Mouse (Mus musculus) gonadal fat pad, adult 2 months (tissue): ENCODE results near the gene Got2. TPM values are rescaled to one million over a fixed set of nuclear protein-coding genes. Genes with fewer than 3 reads are reported as not detected.

Experiments
- DNase-seq: peaks from one replicate; pipeline ENCODE4 v3.0.0-alpha.2; 2012; ENCODE audit warnings: low read depth
- polyA plus RNA-seq: library from polyadenylated mRNA; depleted of rRNA; stranded (reverse); fragments of >200 nt; gene quantifications from 2 replicates; pipeline ENCODE4 v1.2.3, GENCODE M21; 2012; rRNA removed

Got2 gene
- polyA plus RNA-seq, 1 experiment = 342 TPM

DNA sequence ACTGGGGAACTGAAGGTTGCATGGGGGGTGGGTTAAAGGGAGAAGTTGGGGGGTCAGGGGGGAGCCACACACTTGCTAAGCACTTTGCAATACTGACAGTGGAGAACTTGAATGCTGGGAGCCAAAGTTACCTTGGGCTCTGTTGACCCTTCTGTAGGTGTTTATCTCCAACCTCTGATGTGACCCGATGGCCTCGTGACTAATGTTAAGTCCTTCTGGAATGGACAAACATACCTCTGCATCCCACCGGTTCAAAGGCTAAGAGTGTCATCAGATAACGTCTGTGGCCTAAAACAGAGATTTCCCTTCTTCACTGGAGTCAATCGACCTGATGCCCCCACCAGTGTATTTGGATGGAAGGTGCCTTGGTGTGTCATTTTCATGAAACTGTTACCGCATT is 67.1 kb downstream of the Got2 start:
- DNase-seq = no peak

DNA sequence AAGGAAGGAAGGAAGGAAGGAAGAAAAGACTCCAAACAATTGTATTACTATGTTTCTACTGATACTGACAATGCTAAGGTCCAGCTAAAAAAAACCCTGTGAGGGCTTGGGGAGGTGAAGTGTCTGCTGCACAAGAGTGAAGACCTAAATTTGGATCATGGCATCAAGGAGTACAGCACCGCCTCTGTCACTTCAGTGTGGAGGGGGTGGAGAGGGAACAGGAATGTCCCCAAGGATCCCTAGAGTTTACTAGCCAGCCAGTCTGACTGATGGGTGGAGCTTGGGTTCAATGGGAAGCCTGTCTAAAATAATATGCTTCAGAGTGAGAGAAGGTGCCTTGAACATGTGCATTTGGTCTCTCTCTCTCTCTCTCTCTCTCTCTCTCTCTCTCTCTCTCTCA is 70.1 kb downstream of the Got2 start:
- DNase-seq = no peak

DNA sequence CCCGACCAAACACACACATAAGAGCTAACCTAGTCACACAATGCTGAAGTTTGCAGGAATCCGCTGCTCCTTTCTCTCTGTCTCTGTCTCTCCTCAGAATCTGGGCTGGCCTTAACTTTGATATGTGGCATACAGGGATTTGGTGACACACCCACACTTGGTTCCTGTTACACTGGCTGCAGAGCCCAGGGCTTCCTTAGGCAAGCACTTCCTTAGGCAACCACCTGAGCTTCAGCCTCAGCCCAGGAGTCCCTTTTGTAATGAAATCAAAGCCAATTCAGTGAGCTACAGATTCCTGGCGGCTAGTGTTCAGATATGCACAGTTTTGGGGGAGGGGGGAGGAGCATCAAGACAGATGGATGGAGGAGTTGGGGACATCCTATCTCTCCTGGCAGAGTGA is 70.8 kb downstream of the Got2 start:
- DNase-seq = no peak

DNA sequence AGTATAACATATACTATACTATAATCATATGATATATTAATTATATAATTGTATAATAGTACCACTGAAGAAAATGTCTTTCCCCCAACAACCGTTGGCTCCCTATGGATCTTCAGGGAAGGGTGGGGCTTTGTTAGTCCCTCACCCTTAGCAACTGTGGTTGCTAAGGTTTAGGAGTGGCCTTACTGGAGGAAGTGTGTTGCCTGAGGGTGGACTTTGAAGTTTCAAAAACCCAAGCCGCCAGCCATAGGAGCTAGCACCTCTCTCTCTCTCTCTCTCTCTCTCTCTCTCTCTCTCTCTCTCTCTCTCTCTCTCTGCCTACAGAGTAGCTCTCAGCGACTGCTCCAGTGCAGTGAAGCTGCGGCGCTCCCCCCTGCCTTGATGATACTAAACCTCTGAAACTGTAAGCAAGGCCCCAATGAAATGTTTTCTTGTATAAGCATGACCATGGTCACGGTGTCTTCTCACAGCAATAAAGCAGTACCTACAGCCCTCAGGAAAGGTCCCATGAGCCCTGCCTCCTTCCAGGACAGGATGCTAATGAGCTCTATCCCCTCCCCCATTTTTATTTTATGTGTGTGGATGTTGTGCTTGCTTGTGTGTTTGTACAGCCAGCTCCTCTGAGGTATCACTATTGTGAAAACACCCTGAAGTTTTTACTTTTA is 72.2 kb downstream of the Got2 start:
- no peak for DNase-seq

Other genes with a start within 250 kb of the Got2 start
- 95.6 and 101 TPM in 2 replicates for gene Ndrg4, start 211.6 kb downstream of the Got2 start, polyA plus RNA-seq
- 7.8 and 8.2 TPM in 2 replicates for gene Setd6, start 172.7 kb downstream of the Got2 start, polyA plus RNA-seq
- 88.3 and 124 TPM in 2 replicates for gene Cnot1, start 81.1 kb downstream of the Got2 start, polyA plus RNA-seq
- gene Sap18b, start 63.2 kb downstream of the Got2 start, polyA plus RNA-seq = 37.1 and 51.7 TPM in 2 replicates
- 23.0 and 25.1 TPM in 2 replicates for gene Slc38a7, start 35.0 kb downstream of the Got2 start, polyA plus RNA-seq